Mouse (Mus musculus): ENCODE data around the gene Mfap3l. TPM values are rescaled to one million over a fixed set of nuclear protein-coding genes. Genes with fewer than 3 reads are reported as not detected.

Gene Mfap3l
- not detected for polyA plus RNA-seq (2017; shearing (Covaris generic))

DNA sequence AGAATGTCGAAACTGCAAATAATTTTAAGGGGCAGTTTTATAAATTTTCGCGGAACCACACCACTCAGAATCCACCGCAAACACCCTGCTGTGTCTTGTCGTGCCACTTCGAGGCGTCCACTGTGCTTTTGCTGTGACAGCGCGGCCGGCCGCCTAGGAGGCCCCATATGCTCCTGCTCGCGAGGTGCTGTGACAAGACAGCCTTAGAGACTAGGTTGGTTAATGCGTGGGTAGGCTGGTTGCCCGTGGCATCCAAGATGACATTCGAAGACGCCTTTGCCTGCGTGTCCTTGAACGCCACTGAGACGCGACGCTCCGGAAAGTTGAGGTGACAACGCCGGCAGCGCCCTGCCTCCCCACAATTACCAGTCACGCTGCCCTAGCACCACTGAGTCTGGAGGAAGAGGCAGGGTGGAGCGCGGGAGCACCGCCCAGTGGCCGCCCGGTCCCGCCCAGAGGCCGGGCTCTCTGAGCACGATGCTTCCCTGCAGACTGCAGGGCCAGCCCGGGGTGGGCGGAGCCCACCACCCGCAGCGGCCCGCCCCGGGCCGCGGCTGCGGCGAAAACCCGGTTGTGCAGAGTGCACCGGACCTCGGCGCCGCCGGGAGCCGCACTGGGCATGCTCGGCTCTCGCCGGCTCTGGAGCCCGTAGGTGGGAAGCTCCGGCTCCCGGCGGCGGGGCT lies at the start of gene Mfap3l:
TSS of gene Mfap3l (plus strand) at position 578 of the 683 bp plus-strand sequence.

Other genes with a start within 250 kb of the Mfap3l start
- gene Gm10283, start 129.6 kb upstream of the Mfap3l start, polyA plus RNA-seq (2017; shearing (Covaris generic)) = not detected
- gene Aadat, start 126.9 kb upstream of the Mfap3l start, polyA plus RNA-seq (2017; shearing (Covaris generic)) = not detected

Data from naive thymus-derived CD4-positive, alpha-beta T cell, adult 5 months (primary cell).